9 mouse cellular contexts compared by ENCODE assay signal in the genomic region with DNA sequence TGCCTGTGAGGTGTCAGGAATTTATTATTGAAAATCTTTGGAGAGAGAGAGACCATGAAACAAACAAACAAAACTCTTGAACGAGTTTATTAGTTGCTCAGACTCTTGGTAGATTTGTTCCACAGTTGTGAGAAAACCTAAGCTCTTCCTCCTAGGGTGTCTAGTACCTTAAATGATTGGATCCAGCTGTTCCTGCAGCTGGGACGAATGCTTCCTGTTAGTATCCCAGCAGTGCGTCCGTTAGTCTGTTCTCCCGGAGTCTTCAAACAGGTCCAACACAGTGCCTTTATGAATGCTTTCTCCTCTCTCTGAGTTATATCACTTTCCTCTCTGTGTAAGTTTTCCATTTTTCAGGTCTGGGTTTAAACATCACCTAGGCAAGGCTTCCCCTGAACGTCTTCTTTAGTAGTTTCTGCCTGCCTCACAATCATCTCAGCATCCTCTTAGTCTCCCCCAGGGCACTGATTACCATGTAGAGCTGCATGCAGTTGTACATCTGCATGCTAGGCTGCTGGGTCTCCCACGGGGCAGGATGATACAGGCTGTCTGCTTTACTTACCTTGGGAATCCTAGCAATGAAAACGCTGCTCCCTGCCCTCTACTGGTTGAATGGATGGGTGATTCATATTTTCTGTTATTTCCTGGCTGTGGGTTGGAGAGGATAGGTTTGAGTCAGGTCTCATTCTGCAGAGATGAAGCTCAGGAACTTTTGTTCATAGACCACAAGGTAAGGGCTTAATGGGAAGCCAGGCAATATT.
A peak's percentile ranks its signal among the peaks of the same experiment; 100 is the strongest.
DNase-seq lines count a peak whose midpoint lies in the region; ATAC-seq and TF ChIP-seq lines count a peak whose summit lies in the region.
"Had no signal": no experiment of that assay in that cellular context is flagged by ENCODE, and none has a peak within 500 bp of the region (broad histone marks: within the 10 kb centered on the region; RNA-seq: fewer than 3 reads in every experiment).

No protein-coding gene starts in this region.

- WGBS in forebrain, postnatal 0 days, result 49% methylated on average over 8 of the region's 8 CpGs
- WGBS in forebrain, embryonic 11.5 days, result 53% methylated on average over 8 of the region's 8 CpGs
- WGBS in limb, embryonic 12.5 days, result 16% methylated on average over 8 of the region's 8 CpGs
- WGBS in liver, embryonic 12.5 days (ENCODE audit: insufficient replicate concordance), result 42% methylated on average over 8 of the region's 8 CpGs

- no peak for TF ChIP-seq POLR2A in cortical plate, adult 2 months (IDR thresholded peaks at IDR 0.05; ENCODE audit: extremely low read depth, insufficient read depth, low read length)

- no peak overlapping the region for H3K9ac ChIP-seq in forebrain, postnatal 0 days
- H3K9ac ChIP-seq in forebrain, embryonic 11.5 days (ENCODE audit: low read length), result no peak overlapping the region
- H3K9ac ChIP-seq in limb, embryonic 12.5 days (replicated peaks), result no peak overlapping the region
- H3K9ac ChIP-seq in liver, embryonic 12.5 days, result no peak overlapping the region

- H3K4me2 ChIP-seq in forebrain, postnatal 0 days (ENCODE audit: low read depth), result no peak overlapping the region
- H3K4me2 ChIP-seq in forebrain, embryonic 11.5 days (ENCODE audit: low read depth, low read length, severe bottlenecking), result no peak overlapping the region
- no peak overlapping the region; the same call in 1 of the 2 replicates for H3K4me2 ChIP-seq in limb, embryonic 12.5 days
- no peak overlapping the region for H3K4me2 ChIP-seq in liver, embryonic 12.5 days

- DNase-seq in forebrain, postnatal 0 days, result no peak
- no peak for DNase-seq in forebrain, embryonic 11.5 days (ENCODE audit: low spot score)
- peak; percentile 29 for DNase-seq in layer of hippocampus, adult 11-12 months (ENCODE audit: low spot score)
- no peak for DNase-seq in layer of hippocampus, adult 18-20 months (ENCODE audit: low spot score in 2 of 2)
- DNase-seq in cerebellum, postnatal 36 days, result no peak

- H3K27me3 ChIP-seq in forebrain, postnatal 0 days (ENCODE audit: insufficient read depth, low read length), result no peaks in the 10 kb centered on the region
- H3K27me3 ChIP-seq in forebrain, embryonic 11.5 days (ENCODE audit: control insufficient read depth, insufficient read depth, low read length), result no peaks in the 10 kb centered on the region
- no peaks in the 10 kb centered on the region for H3K27me3 ChIP-seq in limb, embryonic 12.5 days
- no peaks in the 10 kb centered on the region for H3K27me3 ChIP-seq in liver, embryonic 12.5 days (replicated peaks)

- H3K4me1 ChIP-seq in forebrain, postnatal 0 days (ENCODE audit: insufficient read depth), result peaks cover 16% of the 10 kb centered on the region; the same call in 1 of the 2 replicates
- no peaks in the 10 kb centered on the region for H3K4me1 ChIP-seq in forebrain, embryonic 11.5 days (replicated peaks; ENCODE audit: control insufficient read depth, insufficient read depth, low read length)
- H3K4me1 ChIP-seq in cortical plate, adult 2 months (ENCODE audit: control insufficient read depth, insufficient read depth, low read length), result peaks cover 14% of the 10 kb centered on the region; the same call in 1 of the 2 replicates
- H3K4me1 ChIP-seq in limb, embryonic 12.5 days (replicated peaks), result peaks cover 32% of the 10 kb centered on the region
- peaks cover 4% of the 10 kb centered on the region for H3K4me1 ChIP-seq in liver, embryonic 12.5 days

- peak; percentile 30; the same call in 1 of the 2 replicates for ATAC-seq in forebrain, postnatal 0 days
- no peak for ATAC-seq in forebrain, embryonic 11.5 days (replicated peaks; ENCODE audit: low FRiP score)
- ATAC-seq in limb, embryonic 12.5 days (ENCODE audit: insufficient number of reproducible peaks, insufficient read depth, low FRiP score, low TSS enrichment, low read depth), result no peak
- no peak for ATAC-seq in liver, embryonic 12.5 days

- no peak overlapping the region for H3K27ac ChIP-seq in forebrain, postnatal 0 days (ENCODE audit: low read depth, low read length)
- H3K27ac ChIP-seq in forebrain, embryonic 11.5 days (ENCODE audit: low read depth, low read length), result no peak overlapping the region
- no peak overlapping the region for H3K27ac ChIP-seq in cortical plate, adult 2 months (ENCODE audit: insufficient read depth, low read length)
- peak overlapping the region; percentile 41; the same call in 1 of the 2 replicates for H3K27ac ChIP-seq in limb, embryonic 12.5 days
- H3K27ac ChIP-seq in liver, embryonic 12.5 days, result no peak overlapping the region

- peak; percentile 53 for TF ChIP-seq CTCF in forebrain, postnatal 0 days (IDR thresholded peaks at IDR 0.05; ENCODE audit: low read depth)
- peak; percentile 11; the same call in 1 of the 2 replicates for TF ChIP-seq CTCF in cortical plate, adult 2 months (IDR thresholded peaks at IDR 0.05; ENCODE audit: extremely low read depth, insufficient read depth, low read length)

- H3K9me3 ChIP-seq in forebrain, postnatal 0 days (ENCODE audit: low read length), result no peaks in the 10 kb centered on the region
- H3K9me3 ChIP-seq in forebrain, embryonic 11.5 days (ENCODE audit: control insufficient read depth, low read length), result no peaks in the 10 kb centered on the region
- no peaks in the 10 kb centered on the region for H3K9me3 ChIP-seq in limb, embryonic 12.5 days
- no peaks in the 10 kb centered on the region for H3K9me3 ChIP-seq in liver, embryonic 12.5 days (replicated peaks)

- H3K36me3 ChIP-seq in forebrain, postnatal 0 days (ENCODE audit: insufficient read depth), result no peaks in the 10 kb centered on the region
- H3K36me3 ChIP-seq in forebrain, embryonic 11.5 days (ENCODE audit: control insufficient read depth, insufficient read depth, low read length), result no peaks in the 10 kb centered on the region
- H3K36me3 ChIP-seq in limb, embryonic 12.5 days, result no peaks in the 10 kb centered on the region
- H3K36me3 ChIP-seq in liver, embryonic 12.5 days, result no peaks in the 10 kb centered on the region

- H3K4me3 ChIP-seq in forebrain, postnatal 0 days (ENCODE audit: low read depth, low read length), result no peak overlapping the region
- H3K4me3 ChIP-seq in forebrain, embryonic 11.5 days (ENCODE audit: low read depth, low read length), result no peak overlapping the region
- no peak overlapping the region for H3K4me3 ChIP-seq in cortical plate, adult 2 months (ENCODE audit: insufficient read depth, low read length)
- no peak overlapping the region for H3K4me3 ChIP-seq in limb, embryonic 12.5 days (replicated peaks)
- H3K4me3 ChIP-seq in liver, embryonic 12.5 days, result no peak overlapping the region
- H3K4me3 ChIP-seq: erythroblast, embryonic 14.5 days had no signal
